Mouse (Mus musculus) forebrain, embryonic 12.5 days (tissue): ENCODE data around the gene Gm3336. TPM values are rescaled to one million over a fixed set of nuclear protein-coding genes. Genes with fewer than 3 reads are reported as not detected.

Experiments used
- ATAC-seq: fragments of 200-750 bp; cut with Nextera tagmentation; 2 replicates; pipeline ENCODE4 v1.8.0; 2017; ENCODE audit warnings: moderate TSS enrichment; ENCODE audit not compliant: low FRiP score
- H3K27ac ChIP-seq: fragments of 300-500 bp; sonication (generic); 2 replicates; pipeline ENCODE4 v1.5.1; 2016; ENCODE audit warnings: mild to moderate bottlenecking
- H3K27me3 ChIP-seq: fragments of 300-500 bp; sonication (generic); 2 replicates; pipeline ENCODE4 v1.6.1; 2016; ENCODE audit warnings: mild to moderate bottlenecking
- H3K36me3 ChIP-seq: fragments of 300-500 bp; sonication (generic); replicated peaks from 2 replicates; pipeline ENCODE4 v1.6.1; 2016; ENCODE audit warnings: mild to moderate bottlenecking
- H3K4me1 ChIP-seq: fragments of 300-500 bp; sonication (generic); 2 replicates; pipeline ENCODE4 v1.6.1; 2016
- H3K4me2 ChIP-seq: fragments of 300-500 bp; sonication (generic); 2 replicates; pipeline ENCODE4 v1.6.1; 2016; ENCODE audit warnings: mild to moderate bottlenecking, moderate library complexity
- H3K4me3 ChIP-seq: fragments of 300-500 bp; sonication (generic); replicated peaks from 2 replicates; pipeline ENCODE4 v1.5.1; 2016; ENCODE audit warnings: mild to moderate bottlenecking
- H3K9ac ChIP-seq: fragments of 300-500 bp; sonication (generic); 2 replicates; pipeline ENCODE4 v1.6.1; 2016; ENCODE audit warnings: mild to moderate bottlenecking
- H3K9me3 ChIP-seq: fragments of 300-500 bp; sonication (generic); 2 replicates; pipeline ENCODE4 v1.6.1; 2016
- WGBS: fragments of 180-500 bp; shearing (Covaris S2); methylation state at CpG from one replicate; pipeline ENCODE4 v1.1.7; 2016; 5-methylcytosine and 5-hydroxymethylcytosine counted together
- polyA plus RNA-seq: library from polyadenylated mRNA; unstranded; fragments of >200 nt; fragmentation: Nextera tagmentation; extraction: Ambion mirVana; gene quantifications from 2 replicates; pipeline ENCODE4 v1.2.1, GENCODE M21; 2016

The Gm3336 gene
- polyA plus RNA-seq, 1 experiment from 2014 or later, result not detected

DNA sequence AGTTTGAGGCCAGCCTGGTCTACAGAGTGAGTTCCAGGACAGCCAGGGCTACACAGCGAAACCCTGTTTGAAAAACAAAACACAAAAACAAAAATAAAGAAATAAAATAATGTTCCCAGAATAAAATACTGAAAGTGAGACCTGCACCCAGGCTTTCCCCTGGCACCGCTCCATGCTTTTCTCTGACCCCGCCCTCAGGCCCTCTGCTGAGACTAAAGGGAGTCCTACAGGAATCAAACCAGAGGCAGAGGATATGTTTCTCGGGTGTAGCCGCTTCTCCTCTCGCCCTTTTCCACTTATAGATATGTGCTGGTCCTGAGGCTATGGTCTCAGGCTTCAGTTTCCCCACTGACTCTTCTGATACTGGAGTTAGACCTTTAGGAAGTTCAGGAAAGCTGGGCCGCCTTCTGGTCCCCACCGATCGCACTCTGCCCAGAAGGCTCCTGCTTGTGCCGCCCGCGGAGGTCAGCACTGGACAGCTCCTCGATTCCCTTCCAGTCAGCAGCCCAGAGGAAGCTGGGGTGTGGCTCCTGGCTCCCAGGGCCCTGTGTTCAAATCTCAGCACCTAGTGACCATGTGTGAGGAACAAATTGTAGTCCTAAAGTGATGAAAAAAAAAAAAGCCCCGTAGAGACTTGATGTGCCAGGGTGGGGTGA, 7.6 kb downstream of the Gm3336 start:
- Histone ChIP-seq H3K27ac (no peak overlapping the region), H3K27me3 (peaks cover 52% of the 10 kb centered on the region), H3K4me3 (no peak overlapping the region), H3K4me2 (no peak overlapping the region), H3K4me1 (peaks cover 10% of the 10 kb centered on the region), H3K9ac (no peak overlapping the region), H3K36me3 (no peaks in the 10 kb centered on the region), H3K9me3 (no peaks in the 10 kb centered on the region)
- WGBS, result 25% methylated on average over 14 of the region's 14 CpGs
- no peak for ATAC-seq

DNA sequence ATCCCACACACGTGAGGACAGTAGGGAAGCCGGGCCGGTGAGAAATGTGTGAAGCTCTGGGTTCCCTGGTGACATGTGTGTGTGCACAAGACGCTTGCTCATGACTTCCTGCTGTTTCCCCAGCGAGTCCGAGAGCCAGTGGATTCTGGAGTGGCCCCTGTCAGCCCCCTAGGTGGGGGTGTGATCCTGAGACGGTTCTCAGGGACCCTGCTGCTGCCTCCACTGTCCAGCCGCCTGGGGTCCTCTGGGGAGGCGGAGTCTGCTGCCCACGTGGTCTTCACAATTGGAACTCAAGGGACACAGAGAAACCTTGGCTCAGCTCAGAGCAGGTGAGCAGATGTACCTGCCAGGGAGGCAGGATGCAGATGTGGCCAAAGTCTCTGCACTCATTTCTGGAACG, 8.4 kb downstream of the Gm3336 start:
- no peak overlapping the region for H3K9ac ChIP-seq
- no peaks in the 10 kb centered on the region for H3K36me3 ChIP-seq
- H3K27me3 ChIP-seq, result peaks cover 59% of the 10 kb centered on the region
- 42% methylated on average over 11 of the region's 11 CpGs for WGBS
- no peak for ATAC-seq
- no peak overlapping the region for H3K4me3 ChIP-seq
- H3K4me2 ChIP-seq, result no peak overlapping the region
- peaks cover 10% of the 10 kb centered on the region for H3K4me1 ChIP-seq
- H3K27ac ChIP-seq, result no peak overlapping the region
- no peaks in the 10 kb centered on the region for H3K9me3 ChIP-seq

DNA sequence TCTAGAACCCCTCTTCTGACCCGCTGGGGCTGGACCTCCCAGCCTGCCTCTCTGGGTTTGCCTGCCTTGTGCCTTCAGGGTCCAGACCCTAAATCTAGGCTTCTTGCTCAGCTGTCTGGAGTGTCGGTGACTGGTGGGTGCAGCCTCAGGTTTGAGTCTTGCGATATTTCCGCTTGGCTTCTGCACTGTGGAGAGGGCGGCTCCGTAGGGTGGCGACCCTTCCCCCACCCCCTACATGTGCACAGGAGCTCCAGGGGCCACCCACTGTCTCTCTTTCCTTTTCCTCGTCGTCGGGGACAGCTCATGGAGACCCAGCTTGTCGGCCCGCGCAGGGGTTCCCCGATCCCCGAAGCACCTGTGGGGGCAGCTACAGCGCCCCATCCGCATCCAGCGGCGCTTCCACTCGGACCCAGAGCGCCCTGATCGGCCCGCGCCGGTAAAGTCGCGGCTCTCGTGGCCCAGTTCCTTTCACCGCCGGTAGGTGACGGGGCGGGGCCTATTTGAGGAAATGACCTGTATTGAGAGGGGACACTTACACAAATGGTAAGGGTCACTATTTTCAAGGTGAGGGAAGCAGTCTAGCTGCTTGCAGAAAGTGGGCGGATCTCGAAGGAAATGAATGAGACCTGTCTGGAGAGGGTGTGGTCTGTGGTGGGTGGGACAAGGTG, 11.6 kb downstream of the Gm3336 start:
- no peak overlapping the region for H3K27ac ChIP-seq
- no peak for ATAC-seq
- WGBS, result 4% methylated on average over 34 of the region's 34 CpGs
- H3K4me2 ChIP-seq, result peak overlapping the region; percentile 44
- H3K9me3 ChIP-seq, result no peaks in the 10 kb centered on the region
- peaks cover 70% of the 10 kb centered on the region for H3K27me3 ChIP-seq
- peak overlapping the region; percentile 18; the same call in 1 of the 2 replicates for H3K9ac ChIP-seq
- peaks cover 10% of the 10 kb centered on the region for H3K4me1 ChIP-seq
- no peaks in the 10 kb centered on the region for H3K36me3 ChIP-seq
- peak overlapping the region; percentile 22; the same call in 1 of the 2 replicates for H3K4me3 ChIP-seq

GRCm38 (mm10) chr8:70730956-70731355, 12.6 kb downstream of the Gm3336 start:
- 83% methylated on average over 4 of the region's 4 CpGs for WGBS
- H3K27me3 ChIP-seq, result peaks cover 68% of the 10 kb centered on the region

GRCm38 (mm10) chr8:70737705-70738104, 19.4 kb downstream of the Gm3336 start:
- WGBS, result 69% methylated on average over 5 of the region's 5 CpGs
- H3K9ac ChIP-seq, result no peak overlapping the region
- H3K4me3 ChIP-seq, result no peak overlapping the region
- H3K4me1 ChIP-seq, result 0 out of 2 replicates have a peak, but pooled peaks cover under 1% of the 10 kb centered on the region
- no peaks in the 10 kb centered on the region for H3K36me3 ChIP-seq
- no peak overlapping the region for H3K4me2 ChIP-seq
- H3K27ac ChIP-seq, result no peak overlapping the region
- H3K9me3 ChIP-seq, result no peaks in the 10 kb centered on the region
- ATAC-seq, result no peak
- peaks cover 42% of the 10 kb centered on the region for H3K27me3 ChIP-seq

More at GRCm38 (mm10) chr8:70730956-70731355, 12.6 kb downstream of the Gm3336 start:
- ATAC-seq, result no peak
- no peak overlapping the region for H3K4me2 ChIP-seq
- peaks cover 10% of the 10 kb centered on the region for H3K4me1 ChIP-seq
- H3K27ac ChIP-seq, result no peak overlapping the region
- no peak overlapping the region for H3K4me3 ChIP-seq
- H3K9ac ChIP-seq, result no peak overlapping the region
- no peaks in the 10 kb centered on the region for H3K9me3 ChIP-seq
- no peaks in the 10 kb centered on the region for H3K36me3 ChIP-seq

GRCm38 (mm10) chr8:70738211-70738610, 19.9 kb downstream of the Gm3336 start:
- Histone ChIP-seq H3K36me3 (no peaks in the 10 kb centered on the region), H3K27me3 (peaks cover 42% of the 10 kb centered on the region), H3K9me3 (no peaks in the 10 kb centered on the region), H3K9ac (no peak overlapping the region), H3K4me1 (peaks cover 5% of the 10 kb centered on the region), H3K4me2 (no peak overlapping the region), H3K27ac (no peak overlapping the region), H3K4me3 (no peak overlapping the region)
- ATAC-seq, result no peak
- WGBS, result 78% methylated on average over 3 of the region's 3 CpGs

GRCm38 (mm10) chr8:70741661-70742060, 23.3 kb downstream of the Gm3336 start:
- Histone ChIP-seq H3K9me3 (no peaks in the 10 kb centered on the region), H3K4me3 (no peak overlapping the region), H3K27me3 (peaks cover 76% of the 10 kb centered on the region), H3K27ac (no peak overlapping the region), H3K4me1 (peaks cover 18% of the 10 kb centered on the region), H3K9ac (no peak overlapping the region), H3K4me2 (no peak overlapping the region), H3K36me3 (no peaks in the 10 kb centered on the region)
- ATAC-seq, result no peak
- 56% methylated on average over 5 of the region's 5 CpGs for WGBS

DNA sequence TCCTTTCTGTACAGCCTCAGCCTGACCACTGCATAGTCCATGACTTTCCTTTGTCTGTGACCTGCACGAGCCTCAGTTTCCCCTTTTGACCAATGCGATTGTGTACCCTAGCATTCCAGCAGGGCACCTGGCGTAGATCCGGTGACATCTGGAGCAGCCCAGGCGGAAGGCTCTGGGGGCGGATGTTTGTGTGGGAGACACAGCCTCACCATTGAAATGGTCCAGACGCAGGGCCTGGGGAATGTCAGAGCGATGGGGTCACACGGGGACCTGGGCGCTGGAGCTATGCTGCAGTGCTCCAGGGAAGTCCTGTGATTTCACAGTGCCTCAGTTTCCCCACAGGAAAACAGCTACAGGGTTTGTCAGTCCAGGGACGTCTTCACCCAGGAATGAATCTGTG, 23.8 kb downstream of the Gm3336 start:
- 76% methylated on average over 11 of the region's 11 CpGs for WGBS
- Histone ChIP-seq H3K4me2 (no peak overlapping the region), H3K4me1 (peaks cover 18% of the 10 kb centered on the region), H3K4me3 (no peak overlapping the region), H3K9ac (no peak overlapping the region), H3K27ac (no peak overlapping the region), H3K27me3 (peaks cover 77% of the 10 kb centered on the region), H3K9me3 (no peaks in the 10 kb centered on the region), H3K36me3 (no peaks in the 10 kb centered on the region)
- ATAC-seq, result no peak

DNA sequence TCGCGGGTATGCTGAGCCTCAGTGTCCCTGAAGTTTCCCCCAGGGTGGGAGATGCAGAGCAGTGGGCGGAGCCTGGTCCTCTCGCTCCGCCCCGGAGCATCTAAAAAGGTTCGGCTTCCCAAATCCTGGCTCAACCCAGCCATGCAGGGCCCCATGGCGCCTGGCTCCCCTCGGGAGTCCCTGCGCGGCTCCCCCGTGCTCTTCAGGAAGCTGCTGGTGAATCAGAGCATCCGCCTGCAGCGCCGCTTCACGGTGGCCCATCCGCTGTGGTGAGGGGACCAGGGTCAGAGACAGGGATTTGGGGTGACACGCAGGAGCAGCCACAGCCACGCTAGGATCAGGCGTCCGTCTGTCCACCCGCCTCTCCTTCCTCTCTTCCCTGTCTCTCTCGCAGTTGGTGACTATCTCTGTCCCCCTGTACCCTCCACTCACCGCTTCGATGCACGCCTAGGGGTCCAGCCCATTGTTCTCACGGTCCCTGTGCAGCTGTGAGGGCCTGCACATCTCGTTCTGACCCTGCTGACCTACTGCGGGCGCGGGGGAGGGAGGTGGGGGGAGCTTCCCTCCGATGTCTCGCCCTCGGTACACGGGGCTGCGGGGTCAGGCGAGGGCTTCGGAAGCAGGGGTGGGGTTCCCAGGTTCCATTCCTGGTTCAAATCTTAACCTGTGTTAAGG, 24.8 kb downstream of the Gm3336 start:
- H3K27me3 ChIP-seq, result peaks cover 77% of the 10 kb centered on the region
- WGBS, result 1% methylated on average over 38 of the region's 38 CpGs

DNA sequence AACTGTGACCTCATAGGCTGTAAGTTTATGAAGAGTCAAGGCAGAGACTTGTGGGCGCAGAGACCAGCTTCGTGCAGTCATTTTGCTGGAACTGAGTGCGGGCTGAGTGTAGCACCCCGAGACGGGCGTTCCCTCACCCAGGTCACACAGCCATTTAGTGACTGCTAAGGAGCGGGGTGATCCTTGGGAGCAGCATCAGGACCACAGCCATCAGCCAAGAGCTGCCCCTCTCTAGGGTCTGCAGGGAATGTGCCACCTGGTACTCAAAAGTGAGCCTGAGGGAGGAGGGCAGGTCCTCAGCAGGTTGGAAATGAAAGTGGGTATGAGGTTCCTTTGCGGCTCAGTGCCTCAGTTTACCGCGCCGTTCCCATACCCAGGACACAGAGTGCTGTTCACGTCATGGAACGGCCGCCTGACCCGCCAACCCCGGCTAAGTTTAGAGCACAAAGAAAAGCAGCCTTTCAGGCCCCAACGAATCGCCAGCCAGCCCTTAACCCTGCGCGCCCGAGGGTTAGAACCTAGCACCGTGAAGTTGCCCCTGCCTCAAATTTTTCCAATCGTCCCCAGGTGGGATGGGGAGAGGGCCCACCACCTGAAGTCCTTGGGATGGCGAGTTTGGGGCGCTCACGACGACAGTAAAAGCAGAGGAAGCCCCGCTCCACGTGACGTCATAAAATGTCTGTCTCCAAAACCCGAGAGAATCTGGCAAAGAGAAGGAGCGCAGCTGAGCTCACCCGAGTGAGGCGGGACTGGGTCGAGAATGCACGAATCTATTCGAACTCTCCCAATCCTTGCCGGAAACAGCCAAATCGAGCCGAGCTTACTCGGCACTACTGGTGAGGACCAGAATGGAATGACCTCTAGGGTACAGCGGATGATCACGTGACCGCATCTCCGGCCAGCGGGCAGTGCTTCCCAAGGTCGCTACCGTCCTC, 25.6 kb downstream of the Gm3336 start:
- peak overlapping the region; percentile 49 for H3K4me2 ChIP-seq
- peak overlapping the region; percentile 26 for H3K4me3 ChIP-seq
- peaks cover 18% of the 10 kb centered on the region for H3K4me1 ChIP-seq
- H3K36me3 ChIP-seq, result no peaks in the 10 kb centered on the region
- H3K9ac ChIP-seq, result peak overlapping the region; percentile 25; the same call in 1 of the 2 replicates
- H3K27me3 ChIP-seq, result peaks cover 82% of the 10 kb centered on the region
- peak; percentile 25; the same call in 1 of the 2 replicates for ATAC-seq
- H3K27ac ChIP-seq, result no peak overlapping the region
- WGBS, result 4% methylated on average over 48 of the region's 48 CpGs
- H3K9me3 ChIP-seq, result no peaks in the 10 kb centered on the region

More for the DNA sequence above, 24.8 kb downstream of the Gm3336 start:
- Histone ChIP-seq H3K27ac (no peak overlapping the region), H3K4me2 (peak overlapping the region; percentile 49), H3K4me1 (peaks cover 18% of the 10 kb centered on the region), H3K9me3 (no peaks in the 10 kb centered on the region), H3K4me3 (peak overlapping the region; percentile 26), H3K9ac (0 out of 2 replicates have a peak overlapping the region, but pooled peaks have one; percentile 22), H3K36me3 (no peaks in the 10 kb centered on the region)
- no peak for ATAC-seq

DNA sequence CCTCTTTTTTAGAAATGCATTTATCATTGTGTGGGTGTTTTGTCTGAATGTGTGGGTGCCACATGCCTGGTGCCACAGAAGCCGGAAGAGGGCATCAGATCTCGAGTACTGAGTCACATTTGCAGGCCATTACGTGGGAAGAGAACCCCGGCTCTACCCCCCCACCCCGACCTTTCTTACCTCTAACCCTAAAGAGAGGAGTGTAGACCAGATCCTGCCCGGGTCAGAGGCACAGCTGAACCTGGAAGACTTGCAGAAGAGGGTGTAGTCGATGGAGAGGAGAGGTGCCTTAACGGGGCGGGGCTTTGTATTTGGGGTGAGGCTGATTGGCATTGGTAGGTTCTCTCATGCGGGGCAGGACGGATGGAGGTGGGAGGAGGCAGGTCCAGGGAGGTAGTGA, 26.5 kb downstream of the Gm3336 start:
- Histone ChIP-seq H3K27ac (no peak overlapping the region), H3K4me1 (peaks cover 18% of the 10 kb centered on the region), H3K9me3 (no peaks in the 10 kb centered on the region), H3K27me3 (peaks cover 90% of the 10 kb centered on the region), H3K4me3 (no peak overlapping the region), H3K4me2 (no peak overlapping the region), H3K36me3 (no peaks in the 10 kb centered on the region), H3K9ac (no peak overlapping the region)
- 66% methylated on average over 11 of the region's 11 CpGs for WGBS
- ATAC-seq, result no peak
